Comparison of ENCODE assay signal across 8 mouse cellular contexts in genomic region chr8:105297511-105298192, GRCm38 (mm10). TPM values are rescaled to one million over a fixed set of nuclear protein-coding genes. Genes with fewer than 3 reads are reported as not detected.
DNase-seq lines count a peak whose midpoint lies in the region; ATAC-seq and TF ChIP-seq lines count a peak whose summit lies in the region.

Gene E2f4, plus strand, starts transcription at chr8:105297663.

- H3K9me3 ChIP-seq in embryonic facial prominence, embryonic 13.5 days = no peaks in the 10 kb centered on the region
- H3K9me3 ChIP-seq in limb, embryonic 13.5 days = no peaks in the 10 kb centered on the region
- H3K9me3 ChIP-seq in midbrain, embryonic 16.5 days (replicated peaks; ENCODE audit: control insufficient read depth, low read length, poor library complexity, severe bottlenecking) = no peaks in the 10 kb centered on the region

- H3K27ac ChIP-seq in embryonic facial prominence, embryonic 13.5 days = peak within 1 kb of the TSS; percentile 60; the same call in 1 of the 2 replicates
- H3K27ac ChIP-seq in heart, adult 2 months = peak within 1 kb of the TSS; percentile 88
- H3K27ac ChIP-seq in limb, embryonic 13.5 days = peak within 1 kb of the TSS; percentile 58
- H3K27ac ChIP-seq in midbrain, embryonic 16.5 days (ENCODE audit: low read length) = peak within 1 kb of the TSS; percentile 65

- no peaks in the 10 kb centered on the region for H3K79me2 ChIP-seq in heart, adult 2 months (replicated peaks; ENCODE audit: control insufficient read depth, insufficient read depth, low read length)

- peak; percentile 64; the same call in 1 of the 2 replicates for ATAC-seq in embryonic facial prominence, embryonic 13.5 days (ENCODE audit: insufficient number of reproducible peaks, insufficient read depth, low FRiP score, low TSS enrichment, low read depth)
- peak; percentile 90 for ATAC-seq in limb, embryonic 13.5 days (ENCODE audit: low FRiP score, low read depth)
- peak; percentile 89 for ATAC-seq in midbrain, embryonic 16.5 days

- H3K36me3 ChIP-seq in embryonic facial prominence, embryonic 13.5 days = peaks cover 40% of the 10 kb centered on the region
- H3K36me3 ChIP-seq in heart, adult 2 months (ENCODE audit: control insufficient read depth, insufficient read depth, low read length) = peaks cover 4% of the 10 kb centered on the region
- H3K36me3 ChIP-seq in limb, embryonic 13.5 days = peaks cover 39% of the 10 kb centered on the region
- H3K36me3 ChIP-seq in midbrain, embryonic 16.5 days (ENCODE audit: control insufficient read depth, insufficient read depth, low read length) = peaks cover 15% of the 10 kb centered on the region

- peak; percentile 97 for DNase-seq in 3T3-L1 (ENCODE audit: low read depth, low spot score)
- DNase-seq in adrenal gland, postnatal 36 days = peak; percentile 96 to 97
- peak; percentile 93 to 95 for DNase-seq in heart, adult 2 months
- DNase-seq in kidney, adult 8-10 months = peak; percentile 92 to 94
- peak; percentile 86 to 94 for DNase-seq in spleen, postnatal 10 days (ENCODE audit: low spot score in 2 of 2)

- peak within 1 kb of the TSS; percentile 96 for H3K4me2 ChIP-seq in embryonic facial prominence, embryonic 13.5 days
- H3K4me2 ChIP-seq in limb, embryonic 13.5 days (replicated peaks) = peak within 1 kb of the TSS; percentile 97
- peak within 1 kb of the TSS; percentile 95 for H3K4me2 ChIP-seq in midbrain, embryonic 16.5 days (ENCODE audit: low read length)

- no peak for TF ChIP-seq CTCF in heart, adult 2 months (IDR thresholded peaks at IDR 0.05)

- 0 out of 2 replicates have a peak, but pooled peaks have one; percentile 54 for TF ChIP-seq EP300 in heart, adult 2 months (IDR thresholded peaks at IDR 0.05; ENCODE audit: insufficient read depth, low read depth, low read length)

- H3K27me3 ChIP-seq in embryonic facial prominence, embryonic 13.5 days = peaks cover 10% of the 10 kb centered on the region
- H3K27me3 ChIP-seq in heart, adult 2 months (ENCODE audit: control insufficient read depth, insufficient read depth, low read length) = no peaks in the 10 kb centered on the region
- peaks cover 15% of the 10 kb centered on the region for H3K27me3 ChIP-seq in limb, embryonic 13.5 days
- H3K27me3 ChIP-seq in midbrain, embryonic 16.5 days (ENCODE audit: control insufficient read depth, insufficient read depth, low read depth, low read length) = no peaks in the 10 kb centered on the region

- H3K9ac ChIP-seq in embryonic facial prominence, embryonic 13.5 days = peak within 1 kb of the TSS; percentile 95
- peak within 1 kb of the TSS; percentile 96 for H3K9ac ChIP-seq in heart, adult 2 months (ENCODE audit: low read depth, low read length)
- peak within 1 kb of the TSS; percentile 94 for H3K9ac ChIP-seq in limb, embryonic 13.5 days
- H3K9ac ChIP-seq in midbrain, embryonic 16.5 days (ENCODE audit: low read depth, low read length) = peak within 1 kb of the TSS; percentile 88

- H3K4me3 ChIP-seq in embryonic facial prominence, embryonic 13.5 days = peak within 1 kb of the TSS; percentile 99
- H3K4me3 ChIP-seq in heart, adult 2 months = peak within 1 kb of the TSS; percentile 99
- peak within 1 kb of the TSS; percentile 98 for H3K4me3 ChIP-seq in limb, embryonic 13.5 days
- H3K4me3 ChIP-seq in midbrain, embryonic 16.5 days (ENCODE audit: low read depth, low read length) = peak within 1 kb of the TSS; percentile 97

- intact Hi-C loops in heart, adult 2 months (cut with DNase I) = loop anchor here (1.0 to 10.0 kb wide), 2 partner anchors 29 to 643 kb away; partner anchors contain the start of genes Lrrc29 and Tmem208

- H3K4me1 ChIP-seq in embryonic facial prominence, embryonic 13.5 days = peaks cover 16% of the 10 kb centered on the region
- peaks cover 3% of the 10 kb centered on the region for H3K4me1 ChIP-seq in heart, adult 2 months (ENCODE audit: control insufficient read depth, insufficient read depth, low read length)
- H3K4me1 ChIP-seq in limb, embryonic 13.5 days = peaks cover 18% of the 10 kb centered on the region
- peaks cover 23% of the 10 kb centered on the region for H3K4me1 ChIP-seq in midbrain, embryonic 16.5 days (ENCODE audit: control insufficient read depth, insufficient read depth, low read length)

- under 1% methylated on average over 58 of the region's 58 CpGs for WGBS in embryonic facial prominence, embryonic 13.5 days
- under 1% methylated on average over 58 of the region's 58 CpGs for WGBS in heart, adult 2 months
- under 1% methylated on average over 58 of the region's 58 CpGs for WGBS in limb, embryonic 13.5 days
- under 1% methylated on average over 58 of the region's 58 CpGs for WGBS in midbrain, embryonic 16.5 days

- peak; percentile 60 for TF ChIP-seq POLR2A in heart, adult 2 months (IDR thresholded peaks at IDR 0.05; ENCODE audit: insufficient read depth, low read depth, low read length)

RNA-seq across cellular contexts. Expression of gene E2f4, which starts in this region (rescaled TPM):
- total RNA-seq in adrenal gland, postnatal 36 days (2021) = 10 to 100 TPM; 36.6 to 49.5 TPM
- 78.9 and 81.7 TPM in 2 replicates for polyA plus RNA-seq in embryonic facial prominence, embryonic 13.5 days (2015; fragmentation: Nextera tagmentation; extraction: Ambion mirVana)
- total RNA-seq in heart, adult 2 months (2021) = 10 to 100 TPM; 21.1 to 21.5 TPM
- 61.8 and 62.8 TPM in 2 replicates for polyA plus RNA-seq in heart, adult 2 months (2012; rRNA removed)
- polyA plus RNA-seq in limb, embryonic 13.5 days (2015; fragmentation: Nextera tagmentation; extraction: Ambion mirVana) = 73.6 and 75.4 TPM in 2 replicates
- polyA plus RNA-seq in midbrain, embryonic 16.5 days (2015; fragmentation: Nextera tagmentation; extraction: Ambion mirVana) = 40.1 and 41.6 TPM in 2 replicates

Comparison
In these comparisons a context has a peak if more than half of its experiments do, and no peak if none do; other contexts are left out.
1. Peak in every context shown above with its lines: DNase-seq, ATAC-seq, H3K4me3 ChIP-seq and H3K27ac ChIP-seq.